Mouse (Mus musculus) MEL (cell line): ENCODE data around the gene Ccdc171. TPM values are rescaled to one million over a fixed set of nuclear protein-coding genes. Genes with fewer than 3 reads are reported as not detected.

ENCODE experiments used
- DNase-seq: peaks from one replicate; pipeline ENCODE4 v3.0.0; 2011; ENCODE audit warnings: low read depth, low spot score
- H3K27ac ChIP-seq: 2 replicates; pipeline ENCODE4 v1.5.1; 2012; ENCODE audit warnings: low read depth, mild to moderate bottlenecking, control low read depth, low read length, moderate library complexity; ENCODE audit not compliant: control insufficient read depth
- H3K27me3 ChIP-seq, 2 experiments: fragments of 150-350 bp in 1 of 2; sonication (generic) in 1 of 2; 2 replicates each; pipeline ENCODE4 v1.6.1; 2012; ENCODE audit warnings: low read length in 2 of 2, mild to moderate bottlenecking in 2 of 2, improper control_type of control experiment in 1 of 2, moderate library complexity in 1 of 2; ENCODE audit not compliant: insufficient read depth in 2 of 2, control insufficient read depth in 1 of 2
- H3K36me3 ChIP-seq, 2 experiments: 2 replicates each; pipeline ENCODE4 v1.6.1; 2012 to 2014; ENCODE audit warnings: low read length in 2 of 2, improper control_type of control experiment in 1 of 2, inconsistent platforms in 1 of 2, mild to moderate bottlenecking in 1 of 2; ENCODE audit not compliant: insufficient read depth in 2 of 2, control insufficient read depth in 1 of 2
- H3K4me1 ChIP-seq, 2 experiments: fragments of 150-350 bp in 1 of 2; sonication (generic) in 1 of 2; 2 replicates each; pipeline ENCODE4 v1.6.1; 2012; ENCODE audit warnings: low read length in 2 of 2, improper control_type of control experiment in 1 of 2, mild to moderate bottlenecking in 1 of 2; ENCODE audit not compliant: insufficient read depth in 2 of 2, control insufficient read depth in 1 of 2
- H3K4me3 ChIP-seq, 2 experiments: fragments of 150-350 bp in 1 of 2; sonication (generic) in 1 of 2; 2 replicates each; pipeline ENCODE4 v1.5.1; 2012; ENCODE audit warnings: low read depth in 2 of 2, low read length in 2 of 2, mild to moderate bottlenecking in 2 of 2, moderate library complexity in 2 of 2, control low read depth in 1 of 2, improper control_type of control experiment in 1 of 2; ENCODE audit not compliant: control insufficient read depth in 1 of 2, insufficient read depth in 1 of 2
- H3K79me2 ChIP-seq: 2 replicates; pipeline ENCODE4 v1.6.1; 2012; ENCODE audit warnings: mild to moderate bottlenecking, low read length, moderate library complexity; ENCODE audit not compliant: control insufficient read depth, poor library complexity, insufficient read depth
- H3K9ac ChIP-seq: 2 replicates; pipeline ENCODE4 v1.6.1; 2012; ENCODE audit warnings: low read depth, mild to moderate bottlenecking, control low read depth, low read length, moderate library complexity; ENCODE audit not compliant: control insufficient read depth, poor library complexity, severe bottlenecking
- H3K9me3 ChIP-seq: fragments of 150-350 bp; sonication (generic); replicated peaks from 2 replicates; pipeline ENCODE4 v1.6.1; 2012; ENCODE audit warnings: mild to moderate bottlenecking, low read length, improper control_type of control experiment, moderate library complexity; ENCODE audit not compliant: insufficient read depth
- CHD2 ChIP-seq: IDR thresholded peaks from 2 replicates; pipeline ENCODE4 v1.6.1; 2011; ENCODE audit warnings: low read length, improper control_type of control experiment
- CTCF ChIP-seq, 3 experiments: IDR thresholded peaks in 2 of 3; conservative IDR thresholded peaks in 1 of 3; 2 replicates each; pipeline ENCODE4 v1.5.1; 2011 to 2012; ENCODE audit warnings: low read length in 3 of 3, low read depth in 2 of 3, mild to moderate bottlenecking in 2 of 3, improper control_type of control experiment in 1 of 3, inconsistent platforms in 1 of 3, mixed read lengths in 1 of 3, moderate library complexity in 1 of 3; ENCODE audit not compliant: control insufficient read depth in 1 of 3, insufficient read depth in 1 of 3, poor library complexity in 1 of 3, severe bottlenecking in 1 of 3
- E2F4 ChIP-seq: IDR thresholded peaks from 2 replicates; pipeline ENCODE4 v1.6.1; 2011; ENCODE audit warnings: low read depth, low read length, improper control_type of control experiment, borderline replicate concordance
- GABPA ChIP-seq: IDR thresholded peaks from 2 replicates; pipeline ENCODE4 v1.6.1; 2012; ENCODE audit warnings: low read depth, mild to moderate bottlenecking, inconsistent platforms, low read length, improper control_type of control experiment, moderate library complexity
- MEF2A ChIP-seq: IDR thresholded peaks from 2 replicates; pipeline ENCODE4 v1.6.1; 2014; ENCODE audit warnings: low read depth, mild to moderate bottlenecking, inconsistent platforms, low read length, improper control_type of control experiment; ENCODE audit not compliant: poor library complexity, insufficient replicate concordance, severe bottlenecking; ENCODE audit errors: extremely low read depth
- NELFE ChIP-seq: IDR thresholded peaks from 2 replicates; pipeline ENCODE4 v1.6.1; 2011; ENCODE audit warnings: low read depth, low read length, improper control_type of control experiment
- POLR2A ChIP-seq, 2 experiments: IDR thresholded peaks; 2 replicates each; pipeline ENCODE4 v1.6.1; 2011 to 2012; ENCODE audit warnings: low read length in 2 of 2, mild to moderate bottlenecking in 2 of 2, control low read depth in 1 of 2, improper control_type of control experiment in 1 of 2, low read depth in 1 of 2, moderate library complexity in 1 of 2; ENCODE audit not compliant: control insufficient read depth in 1 of 2, insufficient read depth in 1 of 2, poor library complexity in 1 of 2
- POLR2AphosphoS2 ChIP-seq: IDR thresholded peaks from 2 replicates; pipeline ENCODE4 v1.6.1; 2011; ENCODE audit warnings: low read length, improper control_type of control experiment
- POLR2AphosphoS5 ChIP-seq: IDR thresholded peaks from 2 replicates; pipeline ENCODE4 v1.6.1; 2012; ENCODE audit warnings: low read depth, borderline replicate concordance, mild to moderate bottlenecking, inconsistent platforms, low read length, moderate library complexity, mixed read lengths
- RCOR1 ChIP-seq: IDR thresholded peaks from 2 replicates; pipeline ENCODE4 v1.6.1; 2012; ENCODE audit warnings: low read depth, mild to moderate bottlenecking, inconsistent platforms, low read length, improper control_type of control experiment
- TAL1 ChIP-seq: IDR thresholded peaks from 2 replicates; pipeline ENCODE4 v1.6.1; 2012; ENCODE audit warnings: mild to moderate bottlenecking, inconsistent platforms, low read length, moderate library complexity, mixed read lengths
- UBTF ChIP-seq: IDR thresholded peaks from 2 replicates; pipeline ENCODE4 v1.6.1; 2012; ENCODE audit warnings: low read depth, mild to moderate bottlenecking, inconsistent platforms, low read length, improper control_type of control experiment, moderate library complexity, borderline replicate concordance; ENCODE audit not compliant: insufficient read depth
- ZNF384 ChIP-seq: IDR thresholded peaks from 2 replicates; pipeline ENCODE4 v1.6.1; 2012; ENCODE audit warnings: low read depth, mild to moderate bottlenecking, inconsistent platforms, low read length, improper control_type of control experiment
- polyA plus RNA-seq, 2 experiments: library from polyadenylated mRNA; stranded (reverse) in 1 of 2; unstranded in 1 of 2; fragments of >175 nt in 1 of 2; fragments of >200 nt in 1 of 2; gene quantifications; 2 replicates each; pipeline versions ENCODE4 v1.2.1 to v1.2.4; 2012; ENCODE audit warnings: low replicate concordance in 2 of 2, low read depth in 1 of 2; ENCODE audit not compliant: insufficient read length in 2 of 2, insufficient read depth in 1 of 2, missing spikeins in 1 of 2
- total RNA-seq: library from RNA; depleted of rRNA; stranded (reverse); fragments of 300-350 nt; gene quantifications from 2 replicates; pipeline ENCODE4 v1.2.3, GENCODE M21; 2012

The Ccdc171 gene
- total and polyA plus RNA-seq, 3 experiments: 1.6 to 1.8 TPM; not detected in 1

- H3K36me3 ChIP-seq: no peaks in the 10 kb centered on the region
- H3K27me3 ChIP-seq: no peaks in the 10 kb centered on the region
- no peak overlapping the region for H3K9ac ChIP-seq
- H3K4me1 ChIP-seq: no peaks in the 10 kb centered on the region
- no peak for TF ChIP-seq UBTF
- no peak for TF ChIP-seq GABPA
- no peak for TF ChIP-seq CHD2
- TF ChIP-seq POLR2A (IDR thresholded peaks at IDR 0.05; ENCODE audit: control insufficient read depth in 1 of 2, insufficient read depth in 1 of 2, low read depth in 1 of 2, low read length in 2 of 2, poor library complexity in 1 of 2): no peak
- no peak for TF ChIP-seq POLR2AphosphoS5
- TF ChIP-seq MEF2A: no peak
- TF ChIP-seq TAL1: no peak
- TF ChIP-seq E2F4: no peak
- no peak for TF ChIP-seq RCOR1
- TF ChIP-seq, all 39 proteins: peak for 0
- Histone ChIP-seq H3K79me2 (no peaks in the 10 kb centered on the region), H3K9me3 (no peaks in the 10 kb centered on the region), H3K4me3 (no peak overlapping the region), H3K27ac (no peak overlapping the region)
- DNase-seq: no peak
Measured at GRCm38 (mm10) chr4:83862295-83862694, 336.9 kb downstream of the Ccdc171 start.

GRCm38 (mm10) chr4:83876600-83876999 is 351.3 kb downstream of the Ccdc171 start:
- Histone ChIP-seq H3K27me3 (no peaks in the 10 kb centered on the region), H3K79me2 (no peaks in the 10 kb centered on the region), H3K4me1 (no peaks in the 10 kb centered on the region), H3K9me3 (no peaks in the 10 kb centered on the region), H3K9ac (no peak overlapping the region), H3K4me3 (no peak overlapping the region), H3K36me3 (no peaks in the 10 kb centered on the region), H3K27ac (no peak overlapping the region)
- peak; percentile 4 for DNase-seq
- TF ChIP-seq CTCF (IDR thresholded peaks at IDR 0.05 in 2 of 3, conservative IDR thresholded peaks at IDR 0.05 in 1 of 3; ENCODE audit: control insufficient read depth in 1 of 3, insufficient read depth in 1 of 3, low read depth in 2 of 3, low read length in 3 of 3, poor library complexity in 1 of 3, severe bottlenecking in 1 of 3) (peak in 1 of 3 experiments; percentile 40; a peak in 2 of 6 replicates), ZNF384 (no peak)

GRCm38 (mm10) chr4:83878236-83878635 is 352.9 kb downstream of the Ccdc171 start:
- H3K36me3 ChIP-seq: no peaks in the 10 kb centered on the region
- H3K27me3 ChIP-seq: no peaks in the 10 kb centered on the region
- no peak for DNase-seq
- H3K4me3 ChIP-seq: no peak overlapping the region
- H3K27ac ChIP-seq: no peak overlapping the region
- TF ChIP-seq NELFE (no peak), POLR2AphosphoS2 (no peak)
- H3K9me3 ChIP-seq: no peaks in the 10 kb centered on the region
- no peaks in the 10 kb centered on the region for H3K79me2 ChIP-seq
- no peaks in the 10 kb centered on the region for H3K4me1 ChIP-seq
- no peak overlapping the region for H3K9ac ChIP-seq
